Mouse (Mus musculus): ENCODE measurements around the gene Shank2. TPM values are rescaled to one million over a fixed set of nuclear protein-coding genes. Genes with fewer than 3 reads are reported as not detected.

Gene Shank2
- total and polyA plus RNA-seq, 3 experiments = not detected

DNA sequence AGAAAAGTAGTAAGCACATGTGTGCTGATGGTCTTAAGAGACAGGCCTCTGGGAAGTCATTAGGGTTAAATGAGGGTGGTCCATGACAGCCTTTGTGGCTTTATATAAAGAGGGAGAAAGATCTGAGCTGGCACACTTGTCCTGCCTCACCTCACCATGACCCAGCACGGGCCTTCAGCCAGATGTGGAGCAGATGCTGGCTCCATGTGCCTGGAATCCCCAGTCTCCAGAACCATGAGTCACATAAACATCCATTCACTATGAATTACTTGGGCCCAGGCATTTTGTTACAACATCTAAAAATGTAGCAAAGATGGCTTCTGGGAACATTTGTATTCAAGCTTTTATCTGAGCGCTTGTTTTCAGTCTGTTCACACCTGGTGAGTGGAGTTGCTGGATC is 297.6 kb downstream of the Shank2 start:
- no peak for DNase-seq (ENCODE audit: extremely low read depth)
- Histone ChIP-seq H3K36me3 (replicated peaks in 1 of 2; ENCODE audit: control insufficient read depth in 1 of 2, insufficient read depth in 1 of 2, low read length in 1 of 2) (no peaks in the 10 kb centered on the region), H3K9ac (ENCODE audit: insufficient read depth, low read depth) (no peak overlapping the region), H3K79me2 (replicated peaks; ENCODE audit: control insufficient read depth, extremely low read depth, insufficient read depth, poor library complexity, severe bottlenecking) (no peaks in the 10 kb centered on the region), H3K4me2 (ENCODE audit: insufficient read depth, low read depth, poor library complexity, severe bottlenecking) (no peak overlapping the region), H3K27ac (ENCODE audit: insufficient read depth, low read depth) (no peak overlapping the region), H3K4me3 (replicated peaks in 1 of 3; ENCODE audit: low read depth in 2 of 3, low read length in 2 of 3, poor library complexity in 1 of 3) (no peak overlapping the region), H3K4me1 (ENCODE audit: control insufficient read depth in 1 of 2, insufficient read depth in 2 of 2) (no peaks in the 10 kb centered on the region), H3K27me3 (replicated peaks) (peaks cover 54% of the 10 kb centered on the region), H3K9me3 (replicated peaks; ENCODE audit: low read length) (no peaks in the 10 kb centered on the region)
- dilution Hi-C loops (cut with MboI; ENCODE audit: extremely low pct_ligation_motif_present, extremely low pct_unique_long_range_greater_than_20kb, low sequenced_read_pairs) (no loop called here), in situ Hi-C loops (cut with MboI; ENCODE audit: low pct_ligation_motif_present, low pct_unique_long_range_greater_than_20kb, low sequenced_read_pairs) (no loop called here)
- TF ChIP-seq MEF2A (IDR thresholded peaks at IDR 0.05; ENCODE audit: borderline replicate concordance, low read depth, low read length) (no peak), JUND (conservative IDR thresholded peaks at IDR 0.05; ENCODE audit: low read depth, low read length) (no peak), TCF12 (IDR thresholded peaks at IDR 0.05; ENCODE audit: low read depth, low read length) (no peak), RAD21 (IDR thresholded peaks at IDR 0.05; ENCODE audit: low read depth, low read length) (no peak), MAZ (IDR thresholded peaks at IDR 0.05; ENCODE audit: low read depth, low read length) (no peak), ETS1 (conservative IDR thresholded peaks at IDR 0.05; ENCODE audit: low read depth, low read length) (no peak), NRF1 (IDR thresholded peaks at IDR 0.05; ENCODE audit: low read depth, low read length) (no peak), POLR2AphosphoS2 (IDR thresholded peaks at IDR 0.05; ENCODE audit: low read depth, low read length) (no peak), PAX5 (IDR thresholded peaks at IDR 0.05; ENCODE audit: low read length) (no peak), ELF1 (IDR thresholded peaks at IDR 0.05; ENCODE audit: low read depth, low read length) (no peak), E2F4 (IDR thresholded peaks at IDR 0.05; ENCODE audit: insufficient replicate concordance, low read depth, low read length) (no peak), USF2 (conservative IDR thresholded peaks at IDR 0.05; ENCODE audit: low read depth, low read length) (no peak), ZNF384 (IDR thresholded peaks at IDR 0.05; ENCODE audit: low read depth, low read length) (no peak), IRF4 (IDR thresholded peaks at IDR 0.05; ENCODE audit: low read depth, low read length) (no peak), BHLHE40 (IDR thresholded peaks at IDR 0.05; ENCODE audit: low read depth, low read length) (no peak), POLR2A (IDR thresholded peaks at IDR 0.05; ENCODE audit: low read depth, low read length) (no peak)

DNA sequence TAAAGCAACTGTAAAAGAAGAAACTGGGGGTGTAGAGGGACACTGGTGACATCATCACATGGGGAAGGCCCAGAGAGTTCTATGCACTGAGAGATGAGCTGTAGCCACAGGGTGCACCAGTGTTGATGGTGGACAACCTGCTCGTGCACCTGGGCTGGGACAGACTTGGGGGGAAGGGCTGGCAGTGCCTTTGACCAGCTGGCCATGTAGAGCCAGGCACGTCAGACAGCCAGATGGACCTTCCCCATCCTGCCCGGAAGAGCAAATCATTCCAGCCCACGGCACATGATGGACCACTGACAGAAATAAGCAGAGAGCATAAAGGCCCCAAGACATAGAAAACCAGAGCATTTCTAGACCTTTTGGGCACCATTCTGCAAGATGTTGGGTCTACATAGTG is 299.9 kb downstream of the Shank2 start:
- Histone ChIP-seq H3K4me1 (ENCODE audit: control insufficient read depth in 1 of 2, insufficient read depth in 2 of 2) (no peaks in the 10 kb centered on the region), H3K27me3 (replicated peaks) (peaks cover 56% of the 10 kb centered on the region), H3K9me3 (replicated peaks; ENCODE audit: low read length) (no peaks in the 10 kb centered on the region), H3K4me3 (replicated peaks in 1 of 3; ENCODE audit: low read depth in 2 of 3, low read length in 2 of 3, poor library complexity in 1 of 3) (no peak overlapping the region), H3K9ac (ENCODE audit: insufficient read depth, low read depth) (no peak overlapping the region), H3K79me2 (replicated peaks; ENCODE audit: control insufficient read depth, extremely low read depth, insufficient read depth, poor library complexity, severe bottlenecking) (no peaks in the 10 kb centered on the region), H3K4me2 (ENCODE audit: insufficient read depth, low read depth, poor library complexity, severe bottlenecking) (no peak overlapping the region), H3K27ac (ENCODE audit: insufficient read depth, low read depth) (no peak overlapping the region), H3K36me3 (replicated peaks in 1 of 2; ENCODE audit: control insufficient read depth in 1 of 2, insufficient read depth in 1 of 2, low read length in 1 of 2) (no peaks in the 10 kb centered on the region)
- dilution Hi-C loops (cut with MboI; ENCODE audit: extremely low pct_ligation_motif_present, extremely low pct_unique_long_range_greater_than_20kb, low sequenced_read_pairs) (no loop called here), in situ Hi-C loops (cut with MboI; ENCODE audit: low pct_ligation_motif_present, low pct_unique_long_range_greater_than_20kb, low sequenced_read_pairs) (no loop called here)
- no peak for DNase-seq (ENCODE audit: extremely low read depth)
- TF ChIP-seq POLR2A (IDR thresholded peaks at IDR 0.05; ENCODE audit: low read depth, low read length) = no peak
- TF ChIP-seq ZMIZ1 (IDR thresholded peaks at IDR 0.05; ENCODE audit: low read depth, low read length) = no peak
- no peak for TF ChIP-seq HCFC1 (IDR thresholded peaks at IDR 0.05; ENCODE audit: low read depth, low read length)
- TF ChIP-seq MYC (IDR thresholded peaks at IDR 0.05; ENCODE audit: low read depth, low read length) = no peak
- no peak for TF ChIP-seq ZNF384 (IDR thresholded peaks at IDR 0.05; ENCODE audit: low read depth, low read length)
- TF ChIP-seq NELFE (IDR thresholded peaks at IDR 0.05; ENCODE audit: low read depth, low read length) = no peak
- TF ChIP-seq EP300 (IDR thresholded peaks at IDR 0.05; ENCODE audit: low read length) = no peak
- TF ChIP-seq MXI1 (IDR thresholded peaks at IDR 0.05; ENCODE audit: low read depth, low read length) = no peak
- no peak for TF ChIP-seq PAX5 (IDR thresholded peaks at IDR 0.05; ENCODE audit: low read length)
- no peak for TF ChIP-seq KAT2A (IDR thresholded peaks at IDR 0.05; ENCODE audit: insufficient replicate concordance, low read length)
- no peak for TF ChIP-seq ZKSCAN1 (IDR thresholded peaks at IDR 0.05; ENCODE audit: borderline replicate concordance, low read depth, low read length)
- TF ChIP-seq CTCF (conservative IDR thresholded peaks at IDR 0.05 in 1 of 2, IDR thresholded peaks at IDR 0.05 in 1 of 2; ENCODE audit: low read depth in 2 of 2, low read length in 2 of 2) = no peak
- no peak for TF ChIP-seq MEF2A (IDR thresholded peaks at IDR 0.05; ENCODE audit: borderline replicate concordance, low read depth, low read length)
- TF ChIP-seq MAX (IDR thresholded peaks at IDR 0.05; ENCODE audit: low read length) = no peak
- TF ChIP-seq ELF1 (IDR thresholded peaks at IDR 0.05; ENCODE audit: low read depth, low read length) = no peak
- no peak for TF ChIP-seq RAD21 (IDR thresholded peaks at IDR 0.05; ENCODE audit: low read depth, low read length)
